Mouse (Mus musculus) brown adipose tissue, adult 24 weeks (tissue): Measurements from ENCODE around the gene Olfr766-ps1. TPM values are rescaled to one million over a fixed set of nuclear protein-coding genes. Genes with fewer than 3 reads are reported as not detected.
"Not testable (repeated sequence)": the region's sequence is repeated elsewhere in the genome, so short reads cannot be mapped to it uniquely, and the experiment has no call there.

Source experiments
- H3K27ac ChIP-seq: fragments of 200-500 bp; replicated peaks from 2 replicates; pipeline ENCODE4 v1.5.1; 2012; ENCODE audit warnings: low read depth, mild to moderate bottlenecking, low read length
- H3K4me1 ChIP-seq: fragments of 200-500 bp; 2 replicates; pipeline ENCODE4 v1.6.1; 2012; ENCODE audit warnings: low read length, mixed read lengths; ENCODE audit not compliant: control insufficient read depth, insufficient read depth, insufficient read length
- H3K4me3 ChIP-seq: fragments of 200-500 bp; 2 replicates; pipeline ENCODE4 v1.5.1; 2012; ENCODE audit warnings: low read depth, mild to moderate bottlenecking, low read length, moderate library complexity; ENCODE audit not compliant: insufficient read depth
- polyA plus RNA-seq: library from polyadenylated mRNA; stranded (reverse); fragments of >200 nt; gene quantifications from 2 replicates; pipeline ENCODE4 v1.2.4, GENCODE M21; 2012; ENCODE audit not compliant: missing spikeins, insufficient read depth, insufficient read length

Olfr766-ps1 gene
- not detected in 2 replicates for polyA plus RNA-seq

GRCm38 (mm10) chr10:129068877-129069276 lies at the start of gene Olfr766-ps1:
Gene Olfr766-ps1 (minus strand): TSS chr10:129068977.
- H3K27ac ChIP-seq: no peak within 1 kb of the TSS
- H3K4me3 ChIP-seq: no peak within 1 kb of the TSS
- no peaks in the 10 kb centered on the region for H3K4me1 ChIP-seq

DNA sequence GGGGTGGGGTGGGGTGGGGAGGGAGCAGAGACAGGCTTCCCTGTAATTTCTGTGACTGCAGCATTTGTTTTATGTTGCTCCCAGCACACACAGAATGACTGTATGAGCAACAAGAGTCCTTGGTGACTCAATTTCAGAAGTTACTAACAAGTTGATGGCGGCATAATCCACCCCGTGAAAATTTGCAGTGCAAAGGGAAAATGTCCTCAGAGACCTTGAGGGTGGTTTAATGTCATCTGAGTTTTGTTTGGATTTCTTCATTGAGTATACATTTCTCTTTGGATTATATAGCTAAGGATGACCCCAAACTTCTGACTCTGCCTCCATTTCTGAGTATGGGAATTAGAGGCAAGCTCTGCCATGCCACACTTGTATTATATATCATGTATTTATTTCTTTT lies 49.0 kb upstream of the Olfr766-ps1 start, which contains the start of gene Olfr769:
Olfr769 (minus strand) TSS at position 101 of the 400 bp plus-strand sequence.
- Histone ChIP-seq H3K4me3 (no peak within 1 kb of the TSS), H3K4me1 (no peaks in the 10 kb centered on the region), H3K27ac (no peak within 1 kb of the TSS)

- Histone ChIP-seq H3K4me1 (no peaks in the 10 kb centered on the region), H3K4me3 (no peak overlapping the region), H3K27ac (no peak overlapping the region)
These were observed 46.4 kb upstream of the Olfr766-ps1 start for GRCm38 (mm10) chr10:129115146-129115545.

GRCm38 (mm10) chr10:129101231-129101630 lies 32.5 kb upstream of the Olfr766-ps1 start:
- no peaks in the 10 kb centered on the region for H3K4me1 ChIP-seq
- H3K4me3 ChIP-seq: no peak overlapping the region
- H3K27ac ChIP-seq: no peak overlapping the region

DNA sequence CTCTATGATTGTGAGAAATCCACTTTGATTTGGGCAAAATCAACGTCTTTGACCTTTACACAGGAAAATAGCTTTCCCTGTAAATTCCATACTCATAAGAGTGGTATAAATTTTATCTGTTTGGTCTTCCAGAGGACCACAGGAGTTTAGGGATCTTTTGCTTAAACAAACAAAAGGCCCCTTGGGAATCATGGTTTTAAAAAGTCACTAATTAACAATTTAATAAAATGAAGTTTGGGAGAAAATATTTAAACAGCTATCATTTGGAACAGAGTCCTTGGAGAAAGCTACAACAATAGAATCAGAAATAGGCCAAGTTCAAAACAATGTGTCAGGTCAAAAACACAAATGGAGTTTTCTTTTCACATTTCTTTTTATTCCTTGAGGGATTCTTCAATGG lies 30.5 kb upstream of the Olfr766-ps1 start, which contains the start of gene Olfr768:
Olfr768 (minus strand) TSS at position 101 of the 400 bp plus-strand sequence.
- no peak within 1 kb of the TSS for H3K4me3 ChIP-seq
- H3K4me1 ChIP-seq: no peaks in the 10 kb centered on the region
- H3K27ac ChIP-seq: no peak within 1 kb of the TSS

GRCm38 (mm10) chr10:129082810-129083209 lies 14.0 kb upstream of the Olfr766-ps1 start, which contains the start of gene Olfr767:
Gene Olfr767 (minus strand): TSS chr10:129082910.
- not testable (repeated sequence) for H3K4me1 ChIP-seq, H3K4me3 ChIP-seq, H3K27ac ChIP-seq

GRCm38 (mm10) chr10:129049898-129050297 lies 18.9 kb downstream of the Olfr766-ps1 start, which contains the start of gene Olfr765:
Gene Olfr765 (minus strand): TSS chr10:129049998.
- H3K4me1 ChIP-seq, H3K4me3 ChIP-seq, H3K27ac ChIP-seq: not testable (repeated sequence)

GRCm38 (mm10) chr10:129039796-129040195 lies 29.0 kb downstream of the Olfr766-ps1 start, which contains the start of gene Olfr764-ps1:
Gene Olfr764-ps1 (minus strand): TSS chr10:129039896.
- Histone ChIP-seq H3K4me1 (no peaks in the 10 kb centered on the region), H3K4me3 (no peak within 1 kb of the TSS), H3K27ac (no peak within 1 kb of the TSS)

GRCm38 (mm10) chr10:129028343-129028742 lies 40.4 kb downstream of the Olfr766-ps1 start:
- H3K27ac ChIP-seq: no peak overlapping the region
- no peak overlapping the region for H3K4me3 ChIP-seq
- H3K4me1 ChIP-seq: no peaks in the 10 kb centered on the region

DNA sequence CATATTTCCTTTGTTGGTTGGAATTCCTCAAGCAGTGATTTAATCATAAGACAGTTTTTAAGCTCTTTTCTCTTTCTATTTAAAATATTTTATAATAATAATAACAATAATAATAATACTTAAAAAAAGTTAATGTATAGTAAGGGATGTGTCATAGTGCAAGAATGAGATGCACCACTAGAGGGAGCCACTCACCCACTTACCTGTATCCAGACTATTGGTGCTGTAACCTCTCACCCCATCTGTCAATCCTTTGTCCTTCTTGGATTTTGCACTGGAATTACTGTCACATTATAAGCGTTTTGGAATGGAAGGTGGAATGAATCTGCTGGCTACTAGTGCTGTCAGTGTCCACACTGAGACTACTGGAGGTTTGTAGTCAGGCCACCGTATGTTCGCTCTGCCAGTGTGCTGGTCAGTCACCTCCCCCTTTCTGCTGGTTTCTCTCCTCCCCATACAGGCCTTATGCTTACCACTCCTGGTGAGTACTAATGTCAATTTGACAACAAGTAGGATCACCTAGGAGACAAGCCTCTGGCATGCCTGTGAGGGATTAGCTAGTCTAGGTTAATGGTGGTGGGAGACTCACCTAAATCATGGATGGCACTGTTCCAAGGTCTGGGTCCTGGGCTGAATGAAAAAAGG lies 42.6 kb downstream of the Olfr766-ps1 start:
- H3K27ac ChIP-seq: no peak overlapping the region
- no peak overlapping the region for H3K4me3 ChIP-seq
- no peaks in the 10 kb centered on the region for H3K4me1 ChIP-seq

DNA sequence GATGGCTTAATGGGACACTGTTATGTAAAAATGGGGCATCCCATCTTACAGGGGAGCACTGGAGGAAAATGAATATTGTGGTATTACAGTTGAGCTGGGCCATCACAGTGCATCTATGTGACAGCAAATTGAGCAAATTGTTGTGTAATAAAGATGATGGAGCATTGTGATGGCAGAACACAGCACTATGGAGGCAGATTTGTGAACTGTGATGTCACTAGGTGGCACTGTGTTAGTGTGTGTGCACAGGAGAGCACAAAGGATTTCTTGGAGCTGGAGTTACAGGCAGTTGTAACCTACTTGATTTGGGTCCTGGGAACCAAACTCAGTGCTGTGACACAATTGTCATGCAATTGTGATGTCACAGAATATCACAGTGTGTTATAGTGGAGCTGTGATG lies 45.5 kb downstream of the Olfr766-ps1 start:
- Histone ChIP-seq H3K4me3 (no peak overlapping the region), H3K4me1 (no peaks in the 10 kb centered on the region), H3K27ac (no peak overlapping the region)

DNA sequence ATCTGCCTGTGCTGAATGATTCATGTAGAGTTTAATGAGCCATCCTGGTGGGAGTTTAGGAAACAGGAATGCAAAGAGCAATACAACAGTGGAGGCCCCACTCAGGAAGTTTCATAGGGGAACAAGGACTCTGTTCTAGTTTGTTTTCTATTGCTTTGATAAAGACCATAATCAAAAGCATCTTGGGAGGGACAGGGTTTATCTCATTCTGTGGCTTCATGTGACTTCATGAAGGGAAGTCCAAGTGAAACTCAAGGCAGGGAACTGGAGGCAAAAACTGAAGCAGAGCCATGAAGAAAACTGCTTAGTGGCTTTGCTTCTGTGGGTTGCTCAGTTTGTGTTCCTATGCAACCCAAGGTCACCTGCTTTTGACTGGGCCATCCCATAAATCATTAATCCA lies 54.3 kb downstream of the Olfr766-ps1 start:
- no peak overlapping the region for H3K4me3 ChIP-seq
- H3K4me1 ChIP-seq: no peaks in the 10 kb centered on the region
- H3K27ac ChIP-seq: no peak overlapping the region

Other genes starting within 250 kb of the Olfr766-ps1 start
- gene Ormdl2, start 247.3 kb downstream of the Olfr766-ps1 start, polyA plus RNA-seq: 36.4 and 37.7 TPM in 2 replicates
- 1.0 and 1.3 TPM in 2 replicates for gene Gdf11, start 177.3 kb downstream of the Olfr766-ps1 start, polyA plus RNA-seq
- gene Cd63, start 168.0 kb downstream of the Olfr766-ps1 start, polyA plus RNA-seq: 59.5 and 73.6 TPM in 2 replicates
- gene Rdh5, start 146.1 kb downstream of the Olfr766-ps1 start, polyA plus RNA-seq: 10.9 and 11.5 TPM in 2 replicates
- gene Bloc1s1, start 144.9 kb downstream of the Olfr766-ps1 start, polyA plus RNA-seq: 297 and 417 TPM in 2 replicates
- 23.2 and 28.5 TPM in 2 replicates for gene Itga7, start 135.2 kb downstream of the Olfr766-ps1 start, polyA plus RNA-seq
- gene Mettl7b, start 108.0 kb downstream of the Olfr766-ps1 start, polyA plus RNA-seq: not detected in 2 replicates
- not detected in 2 replicates for gene Olfr9, start 79.5 kb downstream of the Olfr766-ps1 start, polyA plus RNA-seq
- gene Olfr763, start 58.2 kb downstream of the Olfr766-ps1 start, polyA plus RNA-seq: not detected in 2 replicates
- gene Olfr764-ps1, start 29.1 kb downstream of the Olfr766-ps1 start, polyA plus RNA-seq: not detected in 2 replicates
- gene Olfr765, start 19.0 kb downstream of the Olfr766-ps1 start, polyA plus RNA-seq: not detected in 2 replicates
- not detected in 2 replicates for gene Olfr767, start 13.9 kb upstream of the Olfr766-ps1 start, polyA plus RNA-seq
- not detected in 2 replicates for gene Olfr768, start 30.4 kb upstream of the Olfr766-ps1 start, polyA plus RNA-seq
- not detected in 2 replicates for gene Olfr769, start 48.9 kb upstream of the Olfr766-ps1 start, polyA plus RNA-seq
- gene Olfr770, start 70.0 kb upstream of the Olfr766-ps1 start, polyA plus RNA-seq: not detected in 2 replicates
- gene Olfr771, start 95.8 kb upstream of the Olfr766-ps1 start, polyA plus RNA-seq: not detected in 2 replicates
- not detected in 2 replicates for gene Olfr772, start 108.9 kb upstream of the Olfr766-ps1 start, polyA plus RNA-seq
- not detected in 2 replicates for gene Olfr773, start 118.4 kb upstream of the Olfr766-ps1 start, polyA plus RNA-seq
- not detected in 2 replicates for gene Olfr774, start 167.2 kb upstream of the Olfr766-ps1 start, polyA plus RNA-seq
- gene Olfr775, start 179.4 kb upstream of the Olfr766-ps1 start, polyA plus RNA-seq: not detected in 2 replicates
- gene Olfr776, start 190.2 kb upstream of the Olfr766-ps1 start, polyA plus RNA-seq: not detected in 2 replicates
- gene Olfr777, start 202.5 kb upstream of the Olfr766-ps1 start, polyA plus RNA-seq: not detected in 2 replicates
- gene Olfr780, start 249.1 kb upstream of the Olfr766-ps1 start, polyA plus RNA-seq: not detected in 2 replicates